Mouse (Mus musculus) liver, embryonic 14.5 days (tissue): ENCODE results near the gene Sh3yl1. TPM values are rescaled to one million over a fixed set of nuclear protein-coding genes. Genes with fewer than 3 reads are reported as not detected.

Experiments
- ATAC-seq: fragments of 200-750 bp; cut with Nextera tagmentation; 2 replicates; pipeline ENCODE4 v1.8.0; 2017; ENCODE audit warnings: moderate number of reproducible peaks, mild to moderate bottlenecking, moderate library complexity; ENCODE audit not compliant: insufficient read depth
- DNase-seq, 3 experiments: peaks; one replicate each; pipeline ENCODE4 v3.0.0-alpha.2; 2012 to 2013; ENCODE audit warnings: low read depth in 3 of 3, low spot score in 3 of 3
- H3K27ac ChIP-seq: fragments of 300-500 bp; sonication (generic); 2 replicates; pipeline ENCODE4 v1.5.1; 2014; ENCODE audit warnings: moderate library complexity, mild to moderate bottlenecking, control low read depth, inconsistent platforms
- H3K27me3 ChIP-seq: fragments of 300-500 bp; sonication (generic); 2 replicates; pipeline ENCODE4 v1.6.1; 2014; ENCODE audit warnings: mild to moderate bottlenecking, low read length, moderate library complexity; ENCODE audit not compliant: control insufficient read depth, insufficient read depth
- H3K36me3 ChIP-seq: fragments of 300-500 bp; sonication (generic); replicated peaks from 2 replicates; pipeline ENCODE4 v1.6.1; 2014; ENCODE audit warnings: low read depth; ENCODE audit not compliant: control insufficient read depth, insufficient read depth
- H3K4me1 ChIP-seq, 2 experiments: fragments of 200-500 bp in 1 of 2; fragments of 300-500 bp in 1 of 2; sonication (generic) in 1 of 2; replicated peaks; 2 replicates each; pipeline ENCODE4 v1.6.1; 2012 to 2014; ENCODE audit warnings: antibody characterized with exemption in 1 of 2, inconsistent platforms in 1 of 2, low read length in 1 of 2; ENCODE audit not compliant: control insufficient read depth in 2 of 2, insufficient read depth in 2 of 2
- H3K4me2 ChIP-seq: fragments of 300-500 bp; sonication (generic); 2 replicates; pipeline ENCODE4 v1.6.1; 2014; ENCODE audit warnings: low read depth, mild to moderate bottlenecking, control low read depth, moderate library complexity
- H3K4me3 ChIP-seq, 2 experiments: fragments of 200-500 bp in 1 of 2; fragments of 300-500 bp in 1 of 2; sonication (generic) in 1 of 2; 2 replicates each; pipeline ENCODE4 v1.5.1; 2012 to 2014; ENCODE audit warnings: low read depth in 2 of 2, low read length in 2 of 2, mild to moderate bottlenecking in 2 of 2, control low read depth in 1 of 2, inconsistent platforms in 1 of 2, moderate library complexity in 1 of 2; ENCODE audit not compliant: insufficient read depth in 1 of 2
- H3K9ac ChIP-seq: fragments of 300-500 bp; sonication (generic); replicated peaks from 2 replicates; pipeline ENCODE4 v1.6.1; 2014; ENCODE audit warnings: mild to moderate bottlenecking, control low read depth, moderate library complexity
- H3K9me3 ChIP-seq: fragments of 300-500 bp; sonication (generic); 2 replicates; pipeline ENCODE4 v1.6.1; 2016; ENCODE audit warnings: low read length, mixed read lengths; ENCODE audit not compliant: control insufficient read depth
- CTCF ChIP-seq: IDR thresholded peaks from 2 replicates; pipeline ENCODE4 v1.5.1; 2016; ENCODE audit warnings: antibody characterized with exemption, low read depth, control low read depth
- EP300 ChIP-seq: IDR thresholded peaks from 2 replicates; pipeline ENCODE4 v1.6.1; 2016; ENCODE audit warnings: antibody characterized with exemption, low read depth
- WGBS: fragments of 180-500 bp; shearing (Covaris S2); extraction: QIAGEN DNeasy Blood & Tissue Kit; methylation state at CpG from one replicate; pipeline ENCODE4 v1.1.7; 2014; ENCODE audit not compliant: insufficient replicate concordance; 5-methylcytosine and 5-hydroxymethylcytosine counted together
- polyA plus RNA-seq, 2 experiments: library from polyadenylated mRNA; depleted of rRNA in 1 of 2; stranded (reverse) in 1 of 2; unstranded in 1 of 2; fragments of >200 nt; fragmentation: Nextera tagmentation in 1 of 2; extraction: Ambion mirVana in 1 of 2; gene quantifications; 2 replicates each; pipeline versions ENCODE4 v1.2.1 to v1.2.3; 2012 to 2014

The Sh3yl1 gene
- polyA plus RNA-seq, 2 experiments, result 19.4 to 31.3 TPM

- no peak for ATAC-seq
- peak within 1 kb of the TSS; percentile 26; the same call in 1 of the 2 replicates for H3K4me2 ChIP-seq
- H3K9me3 ChIP-seq, result no peaks in the 10 kb centered on the region
Measured at GRCm38 (mm10) chr12:30883986-30884621, 27.4 kb upstream of the Sh3yl1 start, which contains the start of gene Alkal2. Gene Alkal2, plus strand, starts transcription at chr12:30884322.

GRCm38 (mm10) chr12:30884622-30885230 is 26.7 kb upstream of the Sh3yl1 start:
- ATAC-seq (no peak), DNase-seq (no peak)
- Histone ChIP-seq H3K4me1 (peaks cover 10 to 12% of the 10 kb centered on the region in 2 experiments), H3K4me3 (peak overlapping the region in 1 of 2 experiments; percentile 1; a peak in 1 of 4 replicates), H3K9ac (no peak overlapping the region), H3K36me3 (no peaks in the 10 kb centered on the region), H3K27me3 (peaks cover 54% of the 10 kb centered on the region), H3K27ac (no peak overlapping the region), H3K4me2 (peak overlapping the region; percentile 26; the same call in 1 of the 2 replicates), H3K9me3 (no peaks in the 10 kb centered on the region)
- TF ChIP-seq EP300, result no peak
- TF ChIP-seq CTCF, result no peak
- WGBS, result 8% methylated on average over 39 of the region's 39 CpGs

More at GRCm38 (mm10) chr12:30883986-30884621, 27.4 kb upstream of the Sh3yl1 start, which contains the start of gene Alkal2:
- H3K4me1 ChIP-seq, result peaks cover 10 to 12% of the 10 kb centered on the region in 2 experiments
- DNase-seq, result no peak
- H3K27ac ChIP-seq, result no peak within 1 kb of the TSS
- no peaks in the 10 kb centered on the region for H3K36me3 ChIP-seq
- no peak within 1 kb of the TSS for H3K9ac ChIP-seq
- TF ChIP-seq CTCF (no peak), EP300 (no peak)
- WGBS, result 1% methylated on average over 55 of the region's 58 CpGs
- peak within 1 kb of the TSS in 1 of 2 experiments; percentile 1; a peak in 2 of 4 replicates for H3K4me3 ChIP-seq
- peaks cover 54% of the 10 kb centered on the region for H3K27me3 ChIP-seq

DNA sequence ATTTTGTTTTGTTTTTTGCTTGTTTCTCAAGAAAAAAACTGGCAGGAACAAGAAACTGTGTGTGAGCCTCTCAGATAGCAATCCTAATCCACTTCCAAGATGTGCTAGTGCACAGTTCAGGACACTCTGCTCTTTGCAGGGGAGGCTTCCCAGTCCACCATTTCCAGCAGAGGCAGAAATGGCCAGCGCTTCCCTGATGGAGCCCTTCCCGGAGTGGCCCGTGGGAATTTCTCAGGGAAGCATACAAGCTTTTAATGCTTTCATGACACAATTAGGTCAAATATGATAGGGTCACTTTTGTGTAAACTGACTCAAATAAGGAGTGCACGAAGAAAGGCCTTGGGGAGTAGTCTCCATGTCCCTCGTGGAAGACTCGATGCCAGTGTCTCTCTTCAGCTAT is 25.6 kb upstream of the Sh3yl1 start:
- Histone ChIP-seq H3K27me3 (peaks cover 54% of the 10 kb centered on the region), H3K9me3 (no peaks in the 10 kb centered on the region)
- ATAC-seq, result no peak

DNA sequence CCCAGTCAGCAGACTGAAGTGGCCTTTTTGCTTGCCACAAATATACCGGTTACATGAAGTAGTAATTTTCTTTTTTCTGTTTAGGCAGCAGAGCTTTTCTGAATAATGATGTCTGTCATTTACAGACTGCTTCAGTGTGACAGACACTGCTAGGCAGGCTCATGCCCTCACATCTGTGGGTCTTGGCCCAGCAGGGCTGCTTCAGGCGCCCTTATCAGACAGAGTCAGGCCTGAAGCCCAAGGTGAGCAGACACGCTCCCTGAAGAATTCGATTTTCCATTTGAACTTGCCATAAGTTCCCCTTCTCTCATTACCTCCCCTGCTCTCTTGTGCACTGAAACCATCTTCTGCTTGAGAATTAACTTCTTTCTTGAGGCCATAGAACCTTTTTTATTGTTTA is 23.5 kb upstream of the Sh3yl1 start:
- Histone ChIP-seq H3K9me3 (no peaks in the 10 kb centered on the region), H3K4me1 (peaks cover 10 to 14% of the 10 kb centered on the region in 2 experiments), H3K36me3 (peaks cover 4% of the 10 kb centered on the region), H3K27ac (no peak overlapping the region), H3K9ac (peak overlapping the region; percentile 9; the same call in 1 of the 2 replicates), H3K4me2 (peak overlapping the region; percentile 15; the same call in 1 of the 2 replicates), H3K27me3 (peaks cover 40% of the 10 kb centered on the region), H3K4me3 (no peak overlapping the region)
- DNase-seq (no peak), ATAC-seq (peak; percentile 83)
- no peak for TF ChIP-seq CTCF
- no peak for TF ChIP-seq EP300
- WGBS, result 44% methylated on average over 4 of the region's 4 CpGs

More for the DNA sequence above, 25.6 kb upstream of the Sh3yl1 start:
- H3K4me1 ChIP-seq, result peaks cover 10 to 14% of the 10 kb centered on the region in 2 experiments
- H3K27ac ChIP-seq, result no peak overlapping the region
- H3K36me3 ChIP-seq, result no peaks in the 10 kb centered on the region
- 71% methylated on average over 6 of the region's 6 CpGs for WGBS
- no peak for DNase-seq
- H3K4me2 ChIP-seq, result no peak overlapping the region
- no peak overlapping the region for H3K9ac ChIP-seq
- TF ChIP-seq CTCF (no peak), EP300 (no peak)
- H3K4me3 ChIP-seq, result no peak overlapping the region

DNA sequence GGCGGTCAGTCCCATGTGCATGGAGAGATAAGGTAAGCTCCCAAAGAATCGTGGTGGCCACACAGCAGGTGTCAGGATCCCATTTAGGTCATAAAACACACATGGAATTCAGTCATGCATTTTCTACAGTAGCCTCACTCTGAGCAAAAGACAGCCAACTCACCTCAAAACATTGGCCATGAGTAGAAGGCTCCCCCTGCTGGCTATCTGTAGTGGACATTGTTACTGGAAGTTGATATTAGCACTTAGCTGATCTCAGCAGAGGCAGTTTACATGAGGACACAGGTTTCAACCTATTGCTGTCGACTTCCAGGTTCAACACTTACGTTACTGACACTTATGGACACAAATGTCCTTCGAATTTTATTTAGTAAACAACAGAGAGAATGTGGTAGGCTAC is 21.4 kb upstream of the Sh3yl1 start:
- peaks cover 19% of the 10 kb centered on the region for H3K36me3 ChIP-seq
- TF ChIP-seq CTCF (peak; percentile 88), EP300 (no peak)
- H3K4me1 ChIP-seq, result peaks cover 10 to 14% of the 10 kb centered on the region in 2 experiments
- 34% methylated on average over 5 of the region's 5 CpGs for WGBS
- H3K27ac ChIP-seq, result no peak overlapping the region
- no peak overlapping the region for H3K9ac ChIP-seq
- no peaks in the 10 kb centered on the region for H3K9me3 ChIP-seq
- H3K4me3 ChIP-seq, result no peak overlapping the region
- no peak overlapping the region for H3K4me2 ChIP-seq
- H3K27me3 ChIP-seq, result peaks cover 19% of the 10 kb centered on the region
- ATAC-seq (peak; percentile 36; the same call in 1 of the 2 replicates), DNase-seq (peak in 1 of 3 experiments; percentile 55)
